Mouse (Mus musculus): Measurements from ENCODE around the gene Dbr1.
"Not testable (repeated sequence)": the region's sequence is repeated elsewhere in the genome, so short reads cannot be mapped to it uniquely, and the experiment has no call there.

The Dbr1 gene

DNA sequence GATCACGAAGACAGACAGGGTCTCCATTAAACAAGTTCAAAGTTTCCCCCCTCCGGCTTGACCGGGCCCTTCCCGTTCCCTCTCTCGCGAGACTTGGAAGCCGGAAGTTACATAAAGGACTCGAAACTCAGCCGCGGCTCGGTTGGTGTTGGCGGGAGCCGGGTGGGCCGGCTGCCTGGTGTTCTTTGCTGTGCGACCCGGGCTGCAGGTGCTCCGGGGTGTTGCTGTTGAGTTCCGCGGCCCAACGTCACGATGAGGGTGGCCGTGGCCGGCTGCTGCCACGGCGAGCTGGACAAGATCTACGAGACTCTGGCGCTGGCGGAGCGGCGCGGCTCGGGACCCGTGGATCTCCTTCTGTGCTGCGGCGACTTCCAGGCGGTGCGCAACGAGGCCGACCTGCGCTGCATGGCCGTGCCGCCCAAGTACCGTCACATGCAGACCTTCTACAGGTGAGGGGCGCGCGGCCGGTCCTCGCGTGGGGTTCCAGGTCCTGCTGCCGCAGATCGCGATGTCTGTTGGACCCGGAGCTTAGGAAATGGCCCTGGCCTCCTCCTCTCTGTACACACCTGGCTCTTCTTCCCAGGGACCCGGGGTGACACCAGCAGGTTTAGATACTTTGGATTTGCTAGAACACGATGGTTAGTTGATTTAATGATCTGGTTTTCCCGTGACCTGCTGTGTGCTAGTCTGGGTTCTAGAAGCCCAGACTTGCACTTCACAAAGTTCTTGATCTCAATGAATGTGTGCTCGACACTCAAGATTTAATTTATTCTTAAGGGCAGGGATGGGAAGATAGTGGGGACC lies at the start of gene Dbr1:
Gene Dbr1, plus strand, starts transcription at position 123 of the 804 bp plus-strand sequence.
- peak; percentile 91 for DNase-seq (ENCODE audit: low read depth, low spot score)

GRCm38 (mm10) chr9:99531865-99532264 lies 43.7 kb upstream of the Dbr1 start:
- DNase-seq (ENCODE audit: low read depth, low spot score): no peak

DNA sequence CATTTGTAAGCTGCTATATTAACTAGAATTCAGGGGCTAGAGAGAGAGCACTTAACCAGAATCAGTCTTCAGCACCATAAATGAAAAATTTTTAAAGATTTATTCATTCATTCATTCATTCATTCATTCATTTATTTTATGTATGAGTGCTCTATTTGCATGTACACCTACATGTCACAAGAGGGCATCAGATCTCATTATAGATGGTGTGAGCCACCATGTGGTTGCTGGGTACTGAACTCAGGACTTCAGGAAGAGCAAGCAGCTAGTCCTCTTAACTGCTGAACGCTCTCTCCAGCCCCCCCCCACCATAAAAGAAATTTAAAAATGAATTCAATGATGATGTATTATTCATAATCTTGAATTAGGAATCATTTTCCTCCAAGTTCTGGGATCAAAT lies 29.3 kb upstream of the Dbr1 start:
- no peak for DNase-seq (ENCODE audit: low read depth, low spot score)

DNA sequence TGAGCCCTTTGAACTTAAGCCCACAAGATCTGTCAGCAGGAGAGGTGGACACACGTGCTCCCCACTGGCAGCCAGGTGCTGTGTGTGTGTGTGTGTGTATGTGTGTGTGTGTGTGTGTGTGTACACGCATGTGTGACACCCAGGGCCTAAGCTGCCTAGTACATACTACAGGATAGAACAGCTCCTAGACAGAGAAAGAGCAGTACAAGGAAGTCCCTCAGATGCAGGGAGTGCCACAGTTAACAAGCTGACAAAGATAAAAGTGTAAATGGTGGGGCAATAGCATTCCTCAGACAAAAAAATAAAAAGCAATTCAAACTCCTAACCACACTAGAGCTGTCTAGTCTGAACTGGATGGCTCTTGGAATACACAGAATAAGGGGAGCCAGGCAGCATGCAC lies 23.5 kb upstream of the Dbr1 start:
- DNase-seq (ENCODE audit: low read depth, low spot score): no peak

GRCm38 (mm10) chr9:99553049-99553448 lies 22.6 kb upstream of the Dbr1 start:
- no peak for DNase-seq (ENCODE audit: low read depth, low spot score)

DNA sequence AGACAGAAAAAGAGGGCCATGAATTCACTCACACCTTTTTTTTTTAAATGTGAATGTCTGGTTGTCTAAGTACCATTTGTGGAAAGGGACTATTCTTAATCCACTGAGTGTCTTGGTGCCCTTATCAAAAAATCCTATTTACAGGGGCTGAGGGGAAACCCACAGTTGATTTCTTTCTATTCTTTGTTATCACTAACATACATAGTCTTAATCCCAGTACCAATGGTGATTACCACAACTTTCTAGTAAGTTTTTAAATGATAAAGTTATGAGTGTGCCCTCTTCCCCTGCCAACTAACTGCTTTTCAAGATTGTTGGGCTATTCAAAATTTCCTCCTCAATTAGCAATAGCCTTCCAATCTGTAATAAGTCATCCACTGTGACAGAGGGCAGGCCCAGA lies 21.5 kb upstream of the Dbr1 start:
- DNase-seq (ENCODE audit: low read depth, low spot score): no peak

DNA sequence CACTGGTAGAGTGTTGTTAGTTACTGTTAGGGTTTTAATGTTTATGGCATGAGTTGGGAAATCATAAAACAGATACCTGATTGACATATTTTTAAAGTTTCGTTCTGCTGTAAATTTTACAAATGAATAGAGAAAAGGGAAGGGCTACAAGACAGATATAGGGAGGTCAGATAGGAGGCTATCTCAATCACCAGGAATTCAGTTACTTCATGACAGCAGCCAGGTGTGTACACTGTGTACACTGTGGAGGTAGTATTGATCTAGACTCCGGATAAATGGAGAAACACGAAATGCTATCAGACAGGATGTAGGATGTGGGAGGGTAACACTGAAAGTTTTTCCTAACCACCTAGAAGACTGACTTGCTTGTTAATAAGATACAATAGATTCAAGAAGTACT lies 20.3 kb upstream of the Dbr1 start:
- no peak for DNase-seq (ENCODE audit: low read depth, low spot score)

DNA sequence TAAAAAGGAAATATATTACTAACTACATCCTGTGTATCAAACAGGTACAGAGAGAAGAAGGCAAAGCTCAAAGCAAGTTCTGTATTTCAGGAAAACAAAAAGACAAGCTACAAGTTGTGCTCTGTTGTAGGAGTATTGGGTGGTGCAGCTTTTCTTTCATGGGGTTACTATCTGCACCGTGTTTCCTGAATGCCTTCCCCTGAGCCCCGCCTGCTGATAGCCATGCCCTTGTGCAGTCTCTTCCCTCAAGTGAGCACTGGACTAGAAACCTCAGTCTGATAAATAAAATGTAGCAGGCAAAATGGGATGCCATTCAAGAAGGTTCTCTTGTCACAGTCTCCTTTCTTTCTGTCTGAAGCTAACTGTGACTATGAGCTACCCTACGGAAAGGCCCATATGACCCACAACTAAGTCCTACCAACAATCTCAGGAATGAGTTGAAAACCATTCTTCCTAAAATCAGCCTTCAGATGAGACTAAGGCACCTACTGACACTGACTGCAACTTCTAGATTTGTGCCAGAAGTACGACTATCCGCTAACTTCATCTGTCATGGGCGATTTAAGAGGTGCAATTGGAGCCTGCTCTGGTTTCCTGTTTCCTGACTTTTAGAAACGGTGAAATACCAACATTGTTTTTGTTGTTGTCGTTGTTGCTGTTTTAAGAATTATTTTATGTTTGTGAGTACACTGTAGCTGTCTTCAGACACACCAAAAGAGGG lies 17.9 kb upstream of the Dbr1 start:
- no peak for DNase-seq (ENCODE audit: low read depth, low spot score)

- no peak for DNase-seq (ENCODE audit: low read depth, low spot score)
Measured at GRCm38 (mm10) chr9:99558824-99559556, 16.6 kb upstream of the Dbr1 start.

DNA sequence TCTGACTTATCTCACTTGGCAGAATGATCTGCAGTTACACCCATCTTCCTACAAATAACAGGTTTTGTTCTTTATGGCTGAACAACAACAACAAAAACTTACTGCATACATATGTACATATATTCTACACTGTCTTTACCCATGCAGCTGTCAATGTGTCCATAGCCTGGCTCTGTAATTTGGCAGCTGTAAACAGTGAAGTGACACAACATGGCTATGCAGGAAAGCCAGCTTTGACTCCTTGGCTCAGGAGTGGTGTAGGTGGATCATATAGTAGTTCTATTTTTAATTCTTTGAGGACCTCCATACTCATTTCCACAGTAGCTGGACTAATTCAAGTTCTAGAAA lies 16.1 kb upstream of the Dbr1 start:
- DNase-seq (ENCODE audit: low read depth, low spot score): no peak

- no peak for DNase-seq (ENCODE audit: low read depth, low spot score)
Measured at GRCm38 (mm10) chr9:99560389-99560788, 15.2 kb upstream of the Dbr1 start.

GRCm38 (mm10) chr9:99563714-99564113 lies 11.9 kb upstream of the Dbr1 start:
- DNase-seq (ENCODE audit: low read depth, low spot score): peak; percentile 71

DNA sequence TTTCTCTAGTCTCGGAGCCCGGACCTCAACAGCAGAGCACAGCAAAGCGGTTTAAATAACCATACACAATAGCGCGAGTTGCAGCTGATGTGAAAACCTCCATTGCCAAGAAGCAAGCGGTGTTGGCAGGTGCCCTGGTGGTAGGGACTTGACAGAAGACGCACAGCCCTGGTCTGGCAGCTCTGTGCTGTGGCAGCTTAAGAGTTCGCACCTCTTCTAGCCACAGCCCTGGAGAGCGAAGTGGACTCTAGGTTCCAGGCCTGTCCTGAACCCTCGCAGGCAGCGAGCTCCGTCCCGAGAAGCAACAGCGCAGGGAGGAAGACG lies 7.6 kb upstream of the Dbr1 start:
- DNase-seq (ENCODE audit: low read depth, low spot score): peak; percentile 10

- peak; percentile 86 for DNase-seq (ENCODE audit: low read depth, low spot score)
Measured at GRCm38 (mm10) chr9:99568347-99569070, 7.1 kb upstream of the Dbr1 start, which contains the start of gene Armc8. Gene Armc8 (minus strand): TSS chr9:99568899.

- no peak for DNase-seq (ENCODE audit: low read depth, low spot score)
Measured at GRCm38 (mm10) chr9:99569071-99569397, 6.6 kb upstream of the Dbr1 start.

GRCm38 (mm10) chr9:99580655-99581054 lies 5.1 kb downstream of the Dbr1 start:
- DNase-seq (ENCODE audit: low read depth, low spot score): peak; percentile 54

DNA sequence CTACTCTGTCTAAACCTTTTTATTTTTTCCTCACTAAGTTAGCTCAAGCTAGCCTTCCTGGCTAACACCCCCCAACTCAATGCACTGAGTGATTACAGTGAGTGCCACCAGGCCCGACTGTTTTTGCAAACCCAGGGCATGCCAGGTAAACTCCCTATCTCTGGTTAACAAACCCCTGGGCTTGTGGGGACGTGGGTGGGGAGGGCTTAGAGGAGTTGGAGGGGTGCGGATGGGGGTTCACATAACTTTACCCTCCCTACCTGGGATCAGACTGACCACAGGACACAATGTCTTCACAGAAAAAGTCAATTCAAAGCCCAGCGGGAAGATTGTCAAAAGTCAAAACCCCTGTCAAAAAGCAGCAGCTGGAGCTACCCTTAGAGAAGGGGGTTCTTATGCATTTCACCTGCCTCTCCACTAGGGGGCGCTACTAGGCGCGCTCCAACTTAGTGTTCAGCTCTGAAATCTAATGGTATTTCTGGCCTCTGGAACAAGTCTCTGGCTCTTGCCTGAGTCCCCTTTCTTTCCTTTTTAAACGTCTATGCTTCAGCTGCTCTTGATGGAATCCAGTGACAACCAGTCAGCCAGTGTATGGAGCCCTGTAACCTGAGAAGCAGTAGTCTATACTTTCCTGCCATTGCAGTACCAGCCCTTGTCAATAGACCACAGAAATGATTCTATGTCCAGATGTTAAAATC lies 12.1 kb downstream of the Dbr1 start:
- peak; percentile 76 for DNase-seq (ENCODE audit: low read depth, low spot score)

DNA sequence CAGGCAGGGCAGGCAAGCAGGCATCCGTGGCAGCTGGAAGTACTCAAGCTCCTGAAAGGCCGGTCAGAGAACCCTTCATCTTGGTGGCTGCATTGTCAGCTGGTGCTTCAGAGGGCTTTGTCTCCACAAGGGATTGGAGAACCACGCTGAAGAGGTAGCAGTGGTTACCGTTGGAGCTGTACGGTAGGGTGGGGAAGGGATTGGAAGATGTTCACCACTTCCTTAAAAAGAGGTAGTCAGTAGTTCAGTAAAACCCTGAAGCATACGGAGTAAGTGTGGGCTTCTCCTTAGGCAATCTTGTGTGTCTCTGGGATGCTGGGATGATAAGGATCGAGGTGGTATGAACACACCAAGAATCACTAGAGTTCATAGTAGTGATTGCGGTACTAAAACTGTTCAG lies 15.5 kb downstream of the Dbr1 start:
- DNase-seq (ENCODE audit: low read depth, low spot score): no peak

DNA sequence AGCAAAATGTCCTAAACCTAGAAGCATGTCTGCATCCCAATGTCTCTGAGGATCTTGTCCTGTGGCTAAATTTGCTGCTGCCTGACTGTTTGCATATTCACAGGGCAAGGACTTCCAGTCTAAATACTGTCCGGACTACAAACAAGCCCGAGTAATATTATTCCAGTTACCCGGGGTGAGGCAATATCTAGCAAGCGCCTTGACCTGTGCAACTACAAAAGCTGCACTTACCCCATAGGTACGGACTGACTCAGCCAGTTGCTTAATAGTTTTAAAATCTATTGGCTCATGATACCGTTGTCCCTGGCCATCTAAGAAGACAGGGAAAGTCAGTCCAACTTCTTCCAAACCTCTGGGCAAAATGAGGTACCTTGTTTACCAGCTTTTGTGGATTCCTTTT lies 23.5 kb downstream of the Dbr1 start:
- DNase-seq (ENCODE audit: low read depth, low spot score): not testable (repeated sequence)

DNA sequence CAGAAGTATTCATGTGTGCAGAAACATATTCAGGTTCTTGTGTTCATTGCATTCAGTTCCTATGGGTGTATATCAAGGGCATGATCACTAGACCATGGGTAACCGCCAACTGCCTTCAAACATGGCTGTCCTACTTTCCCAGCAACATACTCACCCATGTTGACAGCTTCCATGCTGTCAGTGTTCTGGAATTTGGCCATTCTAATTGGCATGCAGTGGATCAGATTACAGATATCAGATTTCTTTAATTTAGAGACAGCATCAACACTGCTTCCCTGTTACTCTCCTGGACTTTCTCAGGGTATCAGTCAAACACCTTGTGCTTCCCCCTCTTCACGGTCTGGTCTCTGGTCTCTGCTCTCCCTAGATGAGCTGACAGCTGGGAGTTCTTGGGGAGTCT lies 28.0 kb downstream of the Dbr1 start:
- DNase-seq (ENCODE audit: low read depth, low spot score): peak; percentile 12

DNA sequence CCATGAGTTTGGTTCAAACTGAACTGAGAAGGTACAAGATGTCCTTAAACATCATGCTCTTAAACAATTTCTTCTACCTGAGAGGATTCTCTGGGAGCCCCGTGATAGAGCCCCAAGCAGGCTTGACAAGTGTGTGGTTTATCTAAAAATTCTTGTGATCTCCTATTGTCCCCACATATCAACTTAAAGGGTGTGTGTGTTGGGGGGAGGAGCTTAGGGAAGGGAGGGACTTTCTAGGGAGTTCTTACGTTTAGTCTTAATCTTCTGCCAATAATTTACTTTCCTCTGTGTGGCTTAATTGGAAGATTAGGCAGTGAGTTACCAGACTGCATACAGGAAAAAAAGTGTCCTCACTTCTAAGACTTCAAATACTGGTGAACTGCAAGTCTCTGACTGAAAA lies 36.6 kb downstream of the Dbr1 start, which contains the start of gene A4gnt:
Gene A4gnt, plus strand, starts transcription at position 301 of the 400 bp plus-strand sequence.
- DNase-seq (ENCODE audit: low read depth, low spot score): no peak

Measured in forelimb bud, embryonic 11.5 days (tissue).